1 mouse cellular context compared by ENCODE assay signal in genomic region chr9:123851713-123852448, GRCm38 (mm10).
TF ChIP-seq lines count a peak whose summit lies in the region.

TSS of gene Fyco1 (minus strand) at chr9:123851899.

TF ChIP-seq in MEL, 35 proteins besides CTCF, POLR2A, EP300 and RAD21 (continued from another document):
- peak; percentile 85 for TF ChIP-seq CHD2 (IDR thresholded peaks at IDR 0.05; ENCODE audit: low read length)
